Mouse (Mus musculus): ENCODE measurements around the gene Caskin2. TPM values are rescaled to one million over a fixed set of nuclear protein-coding genes. Genes with fewer than 3 reads are reported as not detected.

The Caskin2 gene
- total and polyA plus RNA-seq, 3 experiments = 6.5 to 10.9 TPM; not detected in 1

- H3K27me3 ChIP-seq (ENCODE audit: control insufficient read depth in 1 of 2, insufficient read depth in 2 of 2, low read length in 2 of 2) = no peaks in the 10 kb centered on the region
- H3K79me2 ChIP-seq (ENCODE audit: control insufficient read depth, insufficient read depth, low read length, poor library complexity) = peaks cover 22% of the 10 kb centered on the region
- no peak for TF ChIP-seq NELFE (IDR thresholded peaks at IDR 0.05; ENCODE audit: low read depth, low read length)
- no peak for TF ChIP-seq SIN3A (IDR thresholded peaks at IDR 0.05; ENCODE audit: low read length)
- TF ChIP-seq CHD1 (IDR thresholded peaks at IDR 0.05; ENCODE audit: low read depth, low read length) = no peak
- TF ChIP-seq TAL1 (IDR thresholded peaks at IDR 0.05; ENCODE audit: low read length) = no peak
- TF ChIP-seq E2F4 (IDR thresholded peaks at IDR 0.05; ENCODE audit: borderline replicate concordance, low read depth, low read length) = no peak
- no peak for TF ChIP-seq MYB (IDR thresholded peaks at IDR 0.05; ENCODE audit: low read depth, low read length)
- no peak for TF ChIP-seq EP300 (IDR thresholded peaks at IDR 0.05; ENCODE audit: low read depth in 1 of 2, low read length in 2 of 2)
- no peak for TF ChIP-seq RCOR1 (IDR thresholded peaks at IDR 0.05; ENCODE audit: low read depth, low read length)
- no peak for TF ChIP-seq MAFK (IDR thresholded peaks at IDR 0.05; ENCODE audit: borderline replicate concordance, low read depth, low read length)
- TF ChIP-seq ELF1 (IDR thresholded peaks at IDR 0.05; ENCODE audit: low read depth, low read length) = no peak
- TF ChIP-seq GABPA (IDR thresholded peaks at IDR 0.05; ENCODE audit: low read depth, low read length) = no peak
- no peak for TF ChIP-seq CTCF (IDR thresholded peaks at IDR 0.05 in 2 of 3, conservative IDR thresholded peaks at IDR 0.05 in 1 of 3; ENCODE audit: control insufficient read depth in 1 of 3, insufficient read depth in 1 of 3, low read depth in 2 of 3, low read length in 3 of 3, poor library complexity in 1 of 3, severe bottlenecking in 1 of 3)
- TF ChIP-seq ZKSCAN1 (IDR thresholded peaks at IDR 0.05; ENCODE audit: low read depth, low read length) = no peak
- no peak for TF ChIP-seq SMC3 (IDR thresholded peaks at IDR 0.05; ENCODE audit: low read depth, low read length)
- no peak for TF ChIP-seq MYC (IDR thresholded peaks at IDR 0.05; ENCODE audit: low read depth, low read length)
- no peak for TF ChIP-seq MAZ (IDR thresholded peaks at IDR 0.05; ENCODE audit: low read depth, low read length)
- no peak for TF ChIP-seq HCFC1 (IDR thresholded peaks at IDR 0.05; ENCODE audit: low read depth, low read length)
- no peak for TF ChIP-seq RAD21 (IDR thresholded peaks at IDR 0.05; ENCODE audit: low read depth, low read length)
- TF ChIP-seq POLR2A (IDR thresholded peaks at IDR 0.05; ENCODE audit: control insufficient read depth in 1 of 2, insufficient read depth in 1 of 2, low read depth in 1 of 2, low read length in 2 of 2, poor library complexity in 1 of 2) = no peak
- H3K36me3 ChIP-seq (ENCODE audit: control insufficient read depth in 1 of 2, insufficient read depth in 2 of 2, low read length in 2 of 2) = peaks cover 0 to 15% of the 10 kb centered on the region in 2 experiments; a peak in 2 of 4 replicates
- no peaks in the 10 kb centered on the region for H3K9me3 ChIP-seq (replicated peaks; ENCODE audit: insufficient read depth, low read length)
- no peak overlapping the region for H3K27ac ChIP-seq (ENCODE audit: control insufficient read depth, low read depth, low read length)
- H3K9ac ChIP-seq (ENCODE audit: control insufficient read depth, low read depth, low read length, poor library complexity, severe bottlenecking) = no peak overlapping the region
- no peak for DNase-seq (ENCODE audit: low read depth, low spot score)
- H3K4me1 ChIP-seq (ENCODE audit: control insufficient read depth in 1 of 2, insufficient read depth in 2 of 2, low read length in 2 of 2) = peaks cover 2 to 26% of the 10 kb centered on the region in 2 experiments; a peak in 3 of 4 replicates
- H3K4me3 ChIP-seq (ENCODE audit: control insufficient read depth in 1 of 2, insufficient read depth in 1 of 2, low read depth in 2 of 2, low read length in 2 of 2) = no peak overlapping the region
Measured at GRCm38 (mm10) chr11:115812095-115812494, 1.3 kb downstream of the Caskin2 start.

GRCm38 (mm10) chr11:115811381-115812093 is 1.9 kb downstream of the Caskin2 start:
- H3K9me3 ChIP-seq (replicated peaks; ENCODE audit: insufficient read depth, low read length) = no peaks in the 10 kb centered on the region
- no peak for DNase-seq (ENCODE audit: low read depth, low spot score)
- peaks cover 2 to 26% of the 10 kb centered on the region in 2 experiments; a peak in 3 of 4 replicates for H3K4me1 ChIP-seq (ENCODE audit: control insufficient read depth in 1 of 2, insufficient read depth in 2 of 2, low read length in 2 of 2)
- H3K9ac ChIP-seq (ENCODE audit: control insufficient read depth, low read depth, low read length, poor library complexity, severe bottlenecking) = no peak overlapping the region
- H3K79me2 ChIP-seq (ENCODE audit: control insufficient read depth, insufficient read depth, low read length, poor library complexity) = peaks cover 22% of the 10 kb centered on the region
- H3K27me3 ChIP-seq (ENCODE audit: control insufficient read depth in 1 of 2, insufficient read depth in 2 of 2, low read length in 2 of 2) = no peaks in the 10 kb centered on the region
- no peak for TF ChIP-seq USF1 (IDR thresholded peaks at IDR 0.05; ENCODE audit: low read depth, low read length)
- TF ChIP-seq ZNF384 (IDR thresholded peaks at IDR 0.05; ENCODE audit: low read depth, low read length) = no peak
- TF ChIP-seq SIN3A (IDR thresholded peaks at IDR 0.05; ENCODE audit: low read length) = no peak
- TF ChIP-seq ETS1 (IDR thresholded peaks at IDR 0.05; ENCODE audit: low read depth, low read length) = no peak
- peaks cover 0 to 15% of the 10 kb centered on the region in 2 experiments; a peak in 2 of 4 replicates for H3K36me3 ChIP-seq (ENCODE audit: control insufficient read depth in 1 of 2, insufficient read depth in 2 of 2, low read length in 2 of 2)
- no peak overlapping the region for H3K27ac ChIP-seq (ENCODE audit: control insufficient read depth, low read depth, low read length)
- no peak overlapping the region for H3K4me3 ChIP-seq (ENCODE audit: control insufficient read depth in 1 of 2, insufficient read depth in 1 of 2, low read depth in 2 of 2, low read length in 2 of 2)

All from MEL (cell line).